Mouse (Mus musculus): ENCODE results near the gene Kcnh7. TPM values are rescaled to one million over a fixed set of nuclear protein-coding genes. Genes with fewer than 3 reads are reported as not detected.
A peak's percentile ranks its signal among the peaks of the same experiment; 100 is the strongest.

Kcnh7 gene
- polyA plus RNA-seq, 1 experiment from 2014 or later: 0.10 TPM

GRCm38 (mm10) chr2:62646671-62647289 is 537.3 kb downstream of the Kcnh7 start:
- Histone ChIP-seq H3K36me3 (ENCODE audit: insufficient read depth, low read length) (no peaks in the 10 kb centered on the region), H3K4me3 (ENCODE audit: low read depth, low read length) (peak overlapping the region; percentile 71), H3K27me3 (replicated peaks; ENCODE audit: insufficient read depth, low read length) (no peaks in the 10 kb centered on the region), H3K9me3 (ENCODE audit: low read length) (no peaks in the 10 kb centered on the region), H3K4me2 (replicated peaks; ENCODE audit: low read depth, low read length) (peak overlapping the region; percentile 78), H3K4me1 (ENCODE audit: insufficient read depth, low read depth, low read length) (peaks cover 9% of the 10 kb centered on the region; the same call in 1 of the 2 replicates), H3K27ac (ENCODE audit: low read length) (peak overlapping the region; percentile 94), H3K9ac (replicated peaks; ENCODE audit: low read depth) (peak overlapping the region; percentile 64; the same call in 1 of the 2 replicates)
- peak; percentile 37 for DNase-seq (ENCODE audit: low spot score)
- ATAC-seq: peak; percentile 9; the same call in 1 of the 2 replicates
- TF ChIP-seq EP300 (IDR thresholded peaks at IDR 0.05) (no peak), CTCF (IDR thresholded peaks at IDR 0.05) (no peak)
- 25% methylated on average over 6 of the region's 6 CpGs for WGBS

GRCm38 (mm10) chr2:62646014-62646645 is 538.0 kb downstream of the Kcnh7 start, which contains the start of gene Ifih1:
Ifih1 (minus strand) TSS chr2:62646255.
- H3K4me1 ChIP-seq (ENCODE audit: insufficient read depth, low read depth, low read length): peaks cover 9% of the 10 kb centered on the region; the same call in 1 of the 2 replicates
- 1% methylated on average over 30 of the region's 30 CpGs for WGBS
- TF ChIP-seq CTCF (IDR thresholded peaks at IDR 0.05) (peak; percentile 66), EP300 (IDR thresholded peaks at IDR 0.05) (no peak)
- DNase-seq (ENCODE audit: low spot score) (peak; percentile 96), ATAC-seq (peak; percentile 93)
- H3K27ac ChIP-seq (ENCODE audit: low read length): peak within 1 kb of the TSS; percentile 94
- H3K4me2 ChIP-seq (replicated peaks; ENCODE audit: low read depth, low read length): peak within 1 kb of the TSS; percentile 78
- no peaks in the 10 kb centered on the region for H3K36me3 ChIP-seq (ENCODE audit: insufficient read depth, low read length)
- H3K9me3 ChIP-seq (ENCODE audit: low read length): no peaks in the 10 kb centered on the region
- peak within 1 kb of the TSS; percentile 71 for H3K4me3 ChIP-seq (ENCODE audit: low read depth, low read length)
- H3K27me3 ChIP-seq (replicated peaks; ENCODE audit: insufficient read depth, low read length): no peaks in the 10 kb centered on the region
- peak within 1 kb of the TSS; percentile 64 for H3K9ac ChIP-seq (replicated peaks; ENCODE audit: low read depth)

GRCm38 (mm10) chr2:62645475-62645874 is 538.6 kb downstream of the Kcnh7 start:
- Histone ChIP-seq H3K4me1 (ENCODE audit: insufficient read depth, low read depth, low read length) (peaks cover 9% of the 10 kb centered on the region; the same call in 1 of the 2 replicates), H3K27me3 (replicated peaks; ENCODE audit: insufficient read depth, low read length) (no peaks in the 10 kb centered on the region), H3K27ac (ENCODE audit: low read length) (peak overlapping the region; percentile 94), H3K9ac (replicated peaks; ENCODE audit: low read depth) (peak overlapping the region; percentile 64), H3K36me3 (ENCODE audit: insufficient read depth, low read length) (no peaks in the 10 kb centered on the region), H3K4me3 (ENCODE audit: low read depth, low read length) (peak overlapping the region; percentile 71), H3K4me2 (replicated peaks; ENCODE audit: low read depth, low read length) (peak overlapping the region; percentile 78), H3K9me3 (ENCODE audit: low read length) (no peaks in the 10 kb centered on the region)
- DNase-seq (ENCODE audit: low spot score) (peak; percentile 21), ATAC-seq (peak; percentile 40)
- TF ChIP-seq EP300 (IDR thresholded peaks at IDR 0.05) (no peak), CTCF (IDR thresholded peaks at IDR 0.05) (no peak)
- WGBS: 28% methylated on average over 12 of the region's 12 CpGs

GRCm38 (mm10) chr2:62644891-62645290 is 539.2 kb downstream of the Kcnh7 start:
- Histone ChIP-seq H3K4me3 (ENCODE audit: low read depth, low read length) (peak overlapping the region; percentile 71), H3K27ac (ENCODE audit: low read length) (no peak overlapping the region), H3K9me3 (ENCODE audit: low read length) (no peaks in the 10 kb centered on the region), H3K27me3 (replicated peaks; ENCODE audit: insufficient read depth, low read length) (no peaks in the 10 kb centered on the region), H3K9ac (replicated peaks; ENCODE audit: low read depth) (no peak overlapping the region), H3K4me2 (replicated peaks; ENCODE audit: low read depth, low read length) (peak overlapping the region; percentile 78), H3K4me1 (ENCODE audit: insufficient read depth, low read depth, low read length) (peaks cover 9% of the 10 kb centered on the region; the same call in 1 of the 2 replicates), H3K36me3 (ENCODE audit: insufficient read depth, low read length) (no peaks in the 10 kb centered on the region)
- DNase-seq (ENCODE audit: low spot score) (no peak), ATAC-seq (no peak)
- 91% methylated on average over 5 of the region's 5 CpGs for WGBS
- TF ChIP-seq EP300 (IDR thresholded peaks at IDR 0.05): no peak
- no peak for TF ChIP-seq CTCF (IDR thresholded peaks at IDR 0.05)
